Mouse (Mus musculus) erythroblast, adult 5-6 weeks (primary cell): ENCODE measurements around the gene Phactr1. TPM values are rescaled to one million over a fixed set of nuclear protein-coding genes. Genes with fewer than 3 reads are reported as not detected.

Experiments
- ATAC-seq: replicated peaks from 2 replicates; pipeline ENCODE4 v1.8.0; 2016; ENCODE audit warnings: moderate number of reproducible peaks, mild to moderate bottlenecking, moderate TSS enrichment, inconsistent platforms; ENCODE audit not compliant: poor library complexity, low FRiP score, severe bottlenecking
- total RNA-seq, 2 experiments: library from RNA; stranded (forward) in 1 of 2; stranded (reverse) in 1 of 2; fragments of 150-400 nt in 1 of 2; fragments of 200-764, 138-1000 nt in 1 of 2; gene quantifications; 2 replicates each; pipeline versions ENCODE4 v1.2.3 to v1.2.4; 2015 to 2017; ENCODE audit warnings: low replicate concordance in 2 of 2

The Phactr1 gene
- total RNA-seq, 2 experiments from 2014 or later: not detected

GRCm38 (mm10) chr13:42954116-42954515 lies 273.7 kb downstream of the Phactr1 start:
- no peak for ATAC-seq

- no peak for ATAC-seq
These were observed 275.9 kb downstream of the Phactr1 start for GRCm38 (mm10) chr13:42956327-42956726.

GRCm38 (mm10) chr13:42957856-42958255 lies 277.4 kb downstream of the Phactr1 start:
- no peak for ATAC-seq

- no peak for ATAC-seq
These were observed 278.4 kb downstream of the Phactr1 start for GRCm38 (mm10) chr13:42958867-42959266.

GRCm38 (mm10) chr13:42961561-42961960 lies 281.1 kb downstream of the Phactr1 start:
- no peak for ATAC-seq

GRCm38 (mm10) chr13:42968537-42968936 lies 288.1 kb downstream of the Phactr1 start:
- no peak for ATAC-seq

- no peak for ATAC-seq
These were observed 293.1 kb downstream of the Phactr1 start for GRCm38 (mm10) chr13:42973561-42973960.

GRCm38 (mm10) chr13:42973961-42974360 lies 293.5 kb downstream of the Phactr1 start:
- ATAC-seq: no peak

GRCm38 (mm10) chr13:42974506-42974905 lies 294.1 kb downstream of the Phactr1 start:
- ATAC-seq: no peak

- ATAC-seq: no peak
These were observed 295.7 kb downstream of the Phactr1 start for GRCm38 (mm10) chr13:42976144-42976543.

- no peak for ATAC-seq
These were observed 296.5 kb downstream of the Phactr1 start for GRCm38 (mm10) chr13:42976967-42977366.

GRCm38 (mm10) chr13:42980581-42980980 lies 300.2 kb downstream of the Phactr1 start:
- ATAC-seq: no peak

- no peak for ATAC-seq
These were observed 302.2 kb downstream of the Phactr1 start for GRCm38 (mm10) chr13:42982646-42983045.

GRCm38 (mm10) chr13:42985806-42986205 lies 305.4 kb downstream of the Phactr1 start:
- no peak for ATAC-seq

GRCm38 (mm10) chr13:42987931-42988579 lies 307.6 kb downstream of the Phactr1 start:
- ATAC-seq: no peak

GRCm38 (mm10) chr13:42989481-42989880 lies 309.1 kb downstream of the Phactr1 start:
- no peak for ATAC-seq

- ATAC-seq: no peak
These were observed 309.6 kb downstream of the Phactr1 start for GRCm38 (mm10) chr13:42990051-42990450.

GRCm38 (mm10) chr13:42990493-42991111 lies 310.2 kb downstream of the Phactr1 start:
- no peak for ATAC-seq

GRCm38 (mm10) chr13:42991164-42991563 lies 310.7 kb downstream of the Phactr1 start:
- no peak for ATAC-seq

GRCm38 (mm10) chr13:42992306-42992705 lies 311.9 kb downstream of the Phactr1 start:
- no peak for ATAC-seq

- ATAC-seq: no peak
These were observed 313.9 kb downstream of the Phactr1 start for GRCm38 (mm10) chr13:42994276-42994675.

- no peak for ATAC-seq
These were observed 315.8 kb downstream of the Phactr1 start for GRCm38 (mm10) chr13:42996188-42996587.
